Mouse (Mus musculus) right cerebral cortex, adult 2 months (tissue): ENCODE measurements around the gene Pold1.
A peak's percentile ranks its signal among the peaks of the same experiment; 100 is the strongest.

Source experiments
- DNase-seq, 2 experiments: peaks; one replicate each; pipeline ENCODE4 v3.0.0; 2021 to 2022; ENCODE audit warnings: low spot score in 2 of 2

Pold1 gene

DNA sequence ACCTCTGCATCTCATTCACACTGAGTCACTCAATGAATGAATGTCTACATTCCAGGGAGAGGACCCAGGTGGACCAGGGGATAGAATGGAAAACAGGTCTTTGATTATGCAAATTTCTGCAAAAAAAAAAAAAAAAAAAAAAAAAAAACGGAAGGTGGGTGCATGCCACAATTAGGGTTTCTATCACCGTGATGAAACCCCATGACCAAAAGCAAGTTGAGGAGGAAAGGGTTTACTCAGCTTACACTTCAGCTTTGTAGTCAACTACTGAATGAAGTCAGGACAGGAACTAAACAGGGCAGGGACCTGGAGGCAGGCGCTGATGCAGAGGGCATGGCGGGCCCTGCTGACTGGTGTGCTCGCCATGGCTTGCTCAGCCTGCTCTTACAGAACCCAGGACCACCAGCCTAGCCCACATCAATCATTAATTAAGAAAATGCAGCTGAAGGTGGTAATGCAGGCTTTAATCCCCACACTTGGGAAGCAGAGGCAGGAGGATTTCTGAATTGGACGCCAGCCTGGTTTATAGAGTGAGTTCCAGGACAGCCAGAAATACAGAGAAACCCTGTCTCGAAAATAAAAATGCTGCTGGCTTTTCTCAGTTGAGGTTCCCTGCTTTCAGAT, 63.0 kb downstream of the Pold1 start:
- no peak for DNase-seq

DNA sequence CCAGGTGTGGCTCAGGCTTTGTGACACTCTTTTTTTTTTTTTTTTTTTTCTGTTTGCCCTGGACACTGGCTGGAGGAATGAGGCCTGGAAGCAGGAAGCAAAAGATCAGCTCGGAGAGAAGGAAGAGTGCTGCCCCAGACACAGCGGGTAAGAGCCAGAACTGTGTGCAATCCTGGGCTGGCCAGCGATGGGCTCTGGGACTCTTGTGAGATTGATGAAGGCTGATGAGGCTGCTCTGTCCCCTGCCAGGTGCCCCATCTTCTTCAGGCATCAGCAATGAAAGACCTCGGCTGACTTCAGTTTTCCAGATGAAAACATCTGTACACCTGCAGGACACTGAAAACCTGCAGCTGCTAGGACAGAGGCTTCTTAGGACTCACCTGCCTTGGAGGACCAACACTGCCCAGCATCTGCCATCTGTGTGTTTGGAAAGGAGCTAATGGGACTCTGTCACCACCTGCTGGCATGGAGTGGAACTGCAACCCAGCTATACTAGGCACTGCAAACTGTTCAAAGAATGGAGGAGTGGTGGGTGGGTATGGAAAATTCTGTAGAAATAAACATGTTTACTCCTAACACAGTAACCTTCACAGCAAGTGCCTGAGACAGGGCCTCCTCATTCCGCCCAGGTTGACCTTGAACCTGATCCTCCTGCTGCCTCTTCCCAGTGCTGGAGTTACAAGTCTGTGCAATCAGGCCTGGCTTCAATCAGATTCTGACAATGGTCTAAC, 63.6 kb downstream of the Pold1 start:
- peak; percentile 88 to 90 for DNase-seq

DNA sequence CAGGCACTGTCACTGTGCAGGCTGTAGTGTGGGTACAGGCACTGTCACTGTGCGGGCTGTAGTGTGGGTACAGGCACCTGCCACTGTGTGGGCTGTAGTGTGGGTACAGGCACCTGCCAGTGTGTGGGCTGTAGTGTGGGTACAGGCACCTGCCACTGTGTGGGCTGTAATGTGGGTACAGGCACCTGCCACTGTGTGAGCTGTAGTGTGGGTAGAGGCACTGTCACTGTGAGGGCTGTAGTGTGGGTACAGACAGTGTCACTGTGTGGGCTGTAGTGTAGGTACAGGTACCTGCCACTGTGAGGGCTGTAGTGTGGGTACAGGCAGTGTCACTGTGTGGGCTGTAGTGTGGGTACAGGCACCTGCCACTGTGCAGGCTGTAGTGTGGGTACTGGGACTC, 64.5 kb downstream of the Pold1 start:
- DNase-seq, result no peak

DNA sequence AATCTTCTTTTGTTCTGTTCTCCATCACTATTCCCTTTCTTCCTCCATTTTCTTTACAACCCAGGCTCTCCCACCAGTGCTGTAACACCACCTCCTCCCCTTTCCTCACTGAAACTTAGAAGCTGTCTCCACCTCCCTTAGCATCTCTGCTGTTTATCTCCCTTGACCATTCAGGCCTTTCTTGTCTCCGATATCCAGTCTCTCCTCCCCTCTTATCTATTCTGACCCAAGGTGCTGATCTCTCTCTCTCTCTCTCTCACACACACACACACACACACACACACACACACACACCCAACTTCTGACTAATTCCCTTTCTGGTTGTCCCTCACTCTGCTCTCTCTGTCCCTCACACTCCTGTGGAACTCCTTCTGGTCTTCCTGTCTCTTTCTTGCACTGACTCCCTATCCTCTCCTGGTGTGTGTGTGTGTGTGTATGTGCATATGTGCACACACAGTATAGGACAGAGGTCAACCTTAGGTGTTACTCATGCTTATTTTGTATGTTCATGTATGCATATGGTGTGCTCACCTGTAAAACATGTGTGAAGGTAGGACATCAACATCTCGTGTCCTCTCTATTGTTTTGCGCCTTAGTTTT, 65.7 kb downstream of the Pold1 start:
- peak in 1 of 2 experiments; percentile 0 for DNase-seq
